Mouse (Mus musculus) liver, adult 2 months (tissue): ENCODE results near the gene Psmb4.
"Not testable (repeated sequence)": the region's sequence is repeated elsewhere in the genome, so short reads cannot be mapped to it uniquely, and the experiment has no call there.

Source experiments
- CTCF ChIP-seq: fragments of 200-500 bp; IDR thresholded peaks from 2 replicates; pipeline ENCODE4 v1.5.1; 2011; ENCODE audit warnings: low read depth, low read length, control low read depth
- POLR2A ChIP-seq: fragments of 200-500 bp; IDR thresholded peaks from 2 replicates; pipeline ENCODE4 v1.6.1; 2011; ENCODE audit warnings: low read length, control low read depth; ENCODE audit not compliant: insufficient read depth; ENCODE audit errors: extremely low read depth

DNA sequence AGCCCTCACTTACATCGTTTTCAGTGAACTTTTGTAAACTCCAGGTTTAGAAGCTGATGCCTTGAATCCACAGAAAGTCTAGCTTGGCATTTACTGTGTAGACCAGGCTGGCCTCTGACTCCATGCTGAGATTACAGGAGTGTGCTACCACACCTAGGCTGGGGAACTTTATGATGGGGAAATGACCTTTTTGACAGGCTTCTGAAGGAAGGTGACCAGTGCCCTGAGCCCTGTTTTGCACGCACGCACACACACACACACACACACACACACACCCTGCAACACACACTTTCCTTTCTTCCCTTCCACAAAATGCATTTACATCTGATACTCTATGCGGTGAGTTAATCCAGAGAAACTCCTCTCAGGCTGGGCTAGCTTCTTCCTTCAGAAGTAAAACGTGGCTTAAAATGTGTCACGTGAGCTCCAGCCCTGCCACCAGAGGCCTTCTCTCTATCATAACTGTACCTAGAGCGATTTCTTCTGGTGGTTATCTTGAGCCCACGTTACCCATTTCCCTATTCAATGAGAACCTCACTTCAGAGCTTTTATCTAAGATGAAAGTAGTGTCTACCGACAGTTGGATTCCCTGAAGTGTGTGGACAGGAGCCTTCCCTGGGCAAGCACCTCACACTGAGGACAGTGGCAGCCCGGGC, 44.8 kb upstream of the Psmb4 start:
- not testable (repeated sequence) for TF ChIP-seq CTCF, POLR2A
